7 mouse cellular contexts compared by ENCODE assay signal in the genomic region with DNA sequence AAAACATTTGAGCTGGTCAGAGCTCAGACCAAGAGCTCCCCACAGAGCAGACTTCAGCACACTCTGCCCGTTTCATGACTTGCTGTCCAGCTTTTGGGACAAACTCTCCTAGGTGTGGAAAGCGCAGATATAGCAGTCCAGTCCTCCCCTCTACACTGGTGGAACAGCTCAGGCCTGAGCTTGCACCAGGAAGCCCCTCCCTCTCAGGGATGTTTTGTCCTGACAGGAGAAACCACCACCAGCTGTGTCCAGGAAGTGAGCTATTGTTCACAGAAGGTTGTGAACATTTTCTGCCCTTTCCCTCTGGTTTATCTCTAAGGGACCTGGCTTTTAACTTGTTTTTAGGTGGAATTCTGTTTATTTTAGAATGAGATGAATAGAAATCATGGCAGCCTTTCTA. TPM values are rescaled to one million over a fixed set of nuclear protein-coding genes. Genes with fewer than 3 reads are reported as not detected.
A peak's percentile ranks its signal among the peaks of the same experiment; 100 is the strongest.
DNase-seq lines count a peak whose midpoint lies in the region; ATAC-seq and TF ChIP-seq lines count a peak whose summit lies in the region.

No protein-coding gene starts in this region.

- no peaks in the 10 kb centered on the region for H3K27me3 ChIP-seq in kidney, adult 2 months (replicated peaks; ENCODE audit: control insufficient read depth, insufficient read depth, low read length)
- H3K27me3 ChIP-seq in ES-Bruce4 (ENCODE audit: control insufficient read depth, insufficient read depth, low read length, poor library complexity, severe bottlenecking), result no peaks in the 10 kb centered on the region
- no peaks in the 10 kb centered on the region for H3K27me3 ChIP-seq in embryonic facial prominence, embryonic 10.5 days (replicated peaks; ENCODE audit: low read depth, poor library complexity, severe bottlenecking)
- no peaks in the 10 kb centered on the region for H3K27me3 ChIP-seq in limb, embryonic 14.5 days (ENCODE audit: control insufficient read depth, insufficient read depth, low read length)

- H3K4me1 ChIP-seq in kidney, adult 2 months (ENCODE audit: control insufficient read depth, insufficient read depth, low read length), result peaks cover 44% of the 10 kb centered on the region
- peaks cover 7% of the 10 kb centered on the region for H3K4me1 ChIP-seq in ES-Bruce4 (ENCODE audit: control insufficient read depth, insufficient read depth, low read length)
- H3K4me1 ChIP-seq in embryonic facial prominence, embryonic 10.5 days, result peaks cover 74% of the 10 kb centered on the region
- H3K4me1 ChIP-seq in limb, embryonic 14.5 days (ENCODE audit: control insufficient read depth, insufficient read depth, low read length), result peaks cover 35% of the 10 kb centered on the region

- H3K9ac ChIP-seq in ES-Bruce4 (ENCODE audit: low read depth, poor library complexity, severe bottlenecking), result no peak overlapping the region
- no peak overlapping the region for H3K9ac ChIP-seq in limb, embryonic 14.5 days (ENCODE audit: low read depth, low read length, severe bottlenecking)

- H3K27ac ChIP-seq in kidney, adult 2 months (ENCODE audit: insufficient read depth, low read depth, low read length), result peak overlapping the region; percentile 41
- H3K27ac ChIP-seq in ES-Bruce4 (ENCODE audit: insufficient read depth, low read length), result 0 out of 2 replicates have a peak overlapping the region, but pooled peaks have one; percentile 42
- H3K27ac ChIP-seq in embryonic facial prominence, embryonic 10.5 days (replicated peaks), result peak overlapping the region; percentile 48
- 0 out of 2 replicates have a peak overlapping the region, but pooled peaks have one; percentile 9 for H3K27ac ChIP-seq in limb, embryonic 14.5 days (replicated peaks; ENCODE audit: low read depth, low read length)

- TF ChIP-seq POLR2A in kidney, adult 2 months (IDR thresholded peaks at IDR 0.05; ENCODE audit: low read depth, low read length), result no peak
- no peak for TF ChIP-seq POLR2A in ES-Bruce4 (IDR thresholded peaks at IDR 0.05; ENCODE audit: insufficient read depth, low read length)
- TF ChIP-seq POLR2A in limb, embryonic 14.5 days (IDR thresholded peaks at IDR 0.05; ENCODE audit: borderline replicate concordance, extremely low read depth, insufficient read depth, insufficient read length), result no peak

- no peaks in the 10 kb centered on the region for H3K9me3 ChIP-seq in ES-Bruce4 (replicated peaks; ENCODE audit: control insufficient read depth, insufficient read depth, low read length, poor library complexity, severe bottlenecking)
- H3K9me3 ChIP-seq in embryonic facial prominence, embryonic 10.5 days, result no peaks in the 10 kb centered on the region
- H3K9me3 ChIP-seq in limb, embryonic 14.5 days (ENCODE audit: control insufficient read depth, low read length), result no peaks in the 10 kb centered on the region

- DNase-seq in kidney, adult 2 months, result peak; percentile 75
- DNase-seq in kidney, adult 11 months, result no peak
- no peak for DNase-seq in embryonic facial prominence, embryonic 10.5 days (ENCODE audit: low spot score)
- no peak for DNase-seq in limb, embryonic 14.5 days (ENCODE audit: low spot score)
- no peak for DNase-seq in cerebellum, adult 9-11 months

- H3K4me2 ChIP-seq in limb, embryonic 14.5 days (replicated peaks; ENCODE audit: low read depth, low read length, severe bottlenecking), result no peak overlapping the region

- ATAC-seq in limb, embryonic 14.5 days (ENCODE audit: low FRiP score, low read depth), result no peak
- ATAC-seq in erythroblast, adult 5-6 weeks (replicated peaks; ENCODE audit: low FRiP score, poor library complexity, severe bottlenecking), result no peak

- H3K36me3 ChIP-seq in kidney, adult 2 months (ENCODE audit: control insufficient read depth, insufficient read depth, low read length), result no peaks in the 10 kb centered on the region
- no peaks in the 10 kb centered on the region for H3K36me3 ChIP-seq in ES-Bruce4 (ENCODE audit: control insufficient read depth, insufficient read depth, low read length, poor library complexity, severe bottlenecking)
- peaks cover 13% of the 10 kb centered on the region for H3K36me3 ChIP-seq in embryonic facial prominence, embryonic 10.5 days (replicated peaks)
- H3K36me3 ChIP-seq in limb, embryonic 14.5 days (ENCODE audit: control insufficient read depth, insufficient read depth, low read length), result peaks cover 6% of the 10 kb centered on the region; the same call in 1 of the 2 replicates

- no peak overlapping the region for H3K4me3 ChIP-seq in kidney, adult 2 months (ENCODE audit: insufficient read depth, low read depth, low read length)
- H3K4me3 ChIP-seq in ES-Bruce4 (ENCODE audit: low read depth, low read length), result no peak overlapping the region
- H3K4me3 ChIP-seq in embryonic facial prominence, embryonic 10.5 days, result no peak overlapping the region
- no peak overlapping the region for H3K4me3 ChIP-seq in limb, embryonic 14.5 days (replicated peaks; ENCODE audit: low read length)

- TF ChIP-seq CTCF in kidney, adult 2 months (conservative IDR thresholded peaks at IDR 0.05; ENCODE audit: insufficient read depth, insufficient read length, low read depth, low read length), result no peak
- TF ChIP-seq CTCF in ES-Bruce4 (IDR thresholded peaks at IDR 0.05; ENCODE audit: low read depth, low read length), result no peak

- TF ChIP-seq EP300 in ES-Bruce4 (IDR thresholded peaks at IDR 0.05; ENCODE audit: insufficient read depth, low read depth, low read length), result no peak

- 65% methylated on average over 2 of the region's 2 CpGs for WGBS in kidney, adult 2 months
- WGBS in embryonic facial prominence, embryonic 10.5 days, result 60% methylated on average over 2 of the region's 2 CpGs
- 35% methylated on average over 2 of the region's 2 CpGs for WGBS in limb, embryonic 14.5 days

RNA-seq across cellular contexts. Expression of a gene that starts 51.1 kb away (rescaled TPM):
- 1.4 and 2.5 TPM in 2 replicates for polyA plus RNA-seq in kidney, adult 2 months (2012; rRNA removed)
- 11.6 and 18.9 TPM in 2 replicates for polyA plus RNA-seq in ES-Bruce4 (2011; ENCODE audit: insufficient read depth, insufficient read length, low read depth, missing spikeins)
- 0.54 and 0.83 TPM in 2 replicates for polyA plus RNA-seq in embryonic facial prominence, embryonic 10.5 days (2016; fragmentation: Nextera tagmentation; extraction: Ambion mirVana)
- polyA plus RNA-seq in limb, embryonic 14.5 days (2012; rRNA removed), result 2.8 and 3.6 TPM in 2 replicates
- 0.70 and 1.0 TPM in 2 replicates for polyA plus RNA-seq in limb, embryonic 14.5 days (2014; fragmentation: Nextera tagmentation; extraction: Ambion mirVana)
- not detected in 2 replicates for total RNA-seq in erythroblast, adult 5-6 weeks (2015; ENCODE audit: low replicate concordance)
- not detected in 2 replicates for total RNA-seq in erythroblast, adult 5-6 weeks (2017; ENCODE audit: low replicate concordance)
